Mouse (Mus musculus): Measurements from ENCODE around the gene Apoa2.

- TF ChIP-seq CTCF (IDR thresholded peaks at IDR 0.05; ENCODE audit: borderline replicate concordance, control insufficient read depth, extremely low read depth, insufficient read depth, low read length, poor library complexity) = no peak
- TF ChIP-seq POLR2A (IDR thresholded peaks at IDR 0.05; ENCODE audit: control insufficient read depth, extremely low read depth, insufficient read depth, low read length, poor library complexity) = no peak
Measured at GRCm38 (mm10) chr1:171247453-171247841, 22.6 kb downstream of the Apoa2 start.

All from thymus, adult 2 months (tissue).